Mouse (Mus musculus) ES-E14 (cell line): ENCODE measurements around the gene Fosb.

Experiments
- CHD2 ChIP-seq: IDR thresholded peaks from 2 replicates; pipeline ENCODE4 v1.6.1; 2014; ENCODE audit warnings: mild to moderate bottlenecking, low read depth, low read length, inconsistent platforms
- HCFC1 ChIP-seq: IDR thresholded peaks from 2 replicates; pipeline ENCODE4 v1.6.1; 2012; ENCODE audit warnings: low read length, inconsistent platforms, borderline replicate concordance; ENCODE audit not compliant: insufficient read depth
- MAFK ChIP-seq: IDR thresholded peaks from 2 replicates; pipeline ENCODE4 v1.6.1; 2014; ENCODE audit warnings: mild to moderate bottlenecking, low read depth, low read length, inconsistent platforms; ENCODE audit not compliant: insufficient read depth
- ZC3H11A ChIP-seq: IDR thresholded peaks from 2 replicates; pipeline ENCODE4 v1.6.1; 2012; ENCODE audit warnings: low read depth, mild to moderate bottlenecking, inconsistent platforms, low read length, borderline replicate concordance
- ZNF384 ChIP-seq: IDR thresholded peaks from 2 replicates; pipeline ENCODE4 v1.6.1; 2012; ENCODE audit warnings: low read depth, low read length, inconsistent platforms

GRCm38 (mm10) chr7:19297794-19298193 lies 12.1 kb downstream of the Fosb start:
- TF ChIP-seq HCFC1 (no peak), ZNF384 (no peak), CHD2 (no peak), ZC3H11A (no peak), MAFK (no peak)
